Mouse (Mus musculus) lung, postnatal 36 days (tissue): ENCODE measurements at regions not wholly inside any gene's neighbourhood (a gene's known extent, or its start where the extent isn't known, plus 50 kb on each side); places are given as distances from the start of the nearest gene placed in this dataset.
A peak's percentile ranks its signal among the peaks of the same experiment; 100 is the strongest.

Experiments
- DNase-seq: peaks from one replicate; pipeline ENCODE4 v3.0.0; 2022; ENCODE audit warnings: mixed read lengths

GRCm38 (mm10) chr10:19187716-19188081 is 168.6 kb upstream of the Olig3 start:
- DNase-seq = no peak

DNA sequence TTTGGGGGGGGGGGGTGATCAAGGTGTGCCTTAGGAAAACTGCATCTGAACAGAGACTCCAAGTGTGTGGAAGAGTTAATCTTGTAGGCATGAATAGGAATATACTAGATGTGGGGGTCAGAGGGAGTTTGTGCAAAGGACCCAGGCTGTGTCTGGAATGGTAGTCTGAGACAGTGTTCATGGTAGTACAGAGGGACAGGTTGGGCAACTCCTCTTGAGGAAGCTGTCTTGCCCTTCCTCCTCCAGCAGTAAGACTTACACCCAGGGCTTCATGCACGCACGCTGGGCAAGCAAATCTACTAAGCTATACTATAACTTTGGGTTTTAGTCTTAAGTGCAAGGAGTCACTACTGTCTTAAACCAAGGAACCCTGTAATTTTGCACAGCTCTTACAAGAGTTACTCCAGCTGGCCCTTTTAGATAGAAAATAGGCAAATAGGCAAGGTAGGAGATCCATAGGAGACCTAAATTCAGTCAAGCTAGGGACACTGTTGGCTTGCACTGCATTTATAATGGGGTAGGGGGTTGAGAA is 169.2 kb upstream of the Olig3 start:
- no peak for DNase-seq

DNA sequence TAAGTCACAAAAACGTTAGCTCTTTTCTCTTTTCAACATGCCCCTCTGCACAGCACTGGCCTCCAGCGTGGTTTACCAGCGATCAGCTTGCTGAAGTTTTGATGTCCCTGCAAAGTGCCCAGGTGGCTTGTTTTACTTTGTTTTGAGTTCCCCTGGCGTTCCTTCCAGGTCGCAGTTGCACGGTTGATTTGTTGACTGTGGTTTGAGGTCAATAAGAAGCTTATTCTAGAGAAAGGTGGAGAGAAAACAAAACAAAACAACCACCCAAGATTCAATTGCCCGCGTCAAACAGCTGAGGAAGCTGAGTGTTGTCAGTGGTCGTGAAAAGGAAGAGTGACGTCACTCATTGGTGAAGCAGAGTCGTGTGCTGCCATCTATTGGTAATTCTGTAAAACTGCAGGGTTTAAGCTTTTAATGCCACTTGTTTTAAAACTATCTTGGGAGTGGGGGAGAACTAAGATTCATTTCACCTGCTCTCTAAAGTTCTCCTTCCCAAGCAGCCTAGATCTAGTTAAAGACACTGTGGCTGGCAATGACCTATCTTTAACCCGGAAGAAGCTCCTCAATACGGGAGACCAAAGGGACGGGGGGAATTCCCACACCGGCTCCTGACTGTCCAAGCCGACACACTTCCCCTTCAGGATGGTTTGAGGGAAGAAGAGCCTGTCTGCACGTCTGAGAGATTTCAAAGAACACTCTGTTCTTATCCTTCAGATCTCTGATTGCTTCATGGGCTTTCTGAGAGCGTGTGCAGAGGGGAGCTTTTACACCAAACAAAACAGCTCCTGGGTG is 170.3 kb upstream of the Olig3 start:
- peak; percentile 76 for DNase-seq

GRCm38 (mm10) chr10:19184886-19185285 is 169.4 kb upstream of the Tnfaip3 start:
- no peak for DNase-seq

DNA sequence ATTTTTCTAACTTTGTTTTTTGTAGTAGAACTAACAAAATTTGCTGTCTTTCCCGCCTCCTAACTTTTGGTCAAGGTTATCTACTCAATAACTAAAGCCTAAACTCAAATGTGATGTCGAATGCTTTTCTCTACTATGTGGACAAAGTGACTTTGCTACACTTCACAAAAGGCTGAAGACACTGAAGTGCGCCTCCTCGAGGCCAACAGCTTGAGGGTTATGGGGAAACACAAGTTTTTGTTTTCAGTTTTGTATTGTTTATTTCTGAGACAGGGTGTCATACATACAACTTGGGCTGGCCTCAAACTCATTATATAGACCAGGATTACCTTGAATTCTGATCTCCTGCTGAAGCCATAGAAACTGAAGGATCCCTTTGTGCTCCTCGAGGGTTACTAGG is 162.4 kb upstream of the Tnfaip3 start:
- DNase-seq = no peak

DNA sequence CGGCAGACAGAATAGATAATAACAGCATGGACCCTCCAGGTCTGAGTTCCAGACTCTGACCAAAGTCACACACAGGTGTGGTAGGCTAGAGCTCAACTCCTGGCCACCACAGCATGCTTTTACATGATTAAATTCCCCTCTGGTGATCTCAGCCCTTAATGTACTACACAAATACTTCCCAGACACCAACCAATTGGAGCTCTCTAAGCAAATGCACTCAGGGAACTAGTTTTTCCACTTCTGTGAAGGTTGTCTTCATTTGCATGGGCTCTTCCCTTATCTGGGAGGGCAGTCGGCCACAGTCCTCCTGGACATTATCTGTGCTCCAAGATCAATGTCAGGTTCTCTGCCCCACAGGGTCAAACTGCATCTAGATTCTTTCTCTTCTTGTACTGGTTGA is 162.0 kb upstream of the Tnfaip3 start:
- peak; percentile 64 for DNase-seq

GRCm38 (mm10) chr10:19176249-19176648 is 160.8 kb upstream of the Tnfaip3 start:
- DNase-seq = no peak

- no peak for DNase-seq
Observed at GRCm38 (mm10) chr10:19171834-19172233, 156.4 kb upstream of the Tnfaip3 start.

DNA sequence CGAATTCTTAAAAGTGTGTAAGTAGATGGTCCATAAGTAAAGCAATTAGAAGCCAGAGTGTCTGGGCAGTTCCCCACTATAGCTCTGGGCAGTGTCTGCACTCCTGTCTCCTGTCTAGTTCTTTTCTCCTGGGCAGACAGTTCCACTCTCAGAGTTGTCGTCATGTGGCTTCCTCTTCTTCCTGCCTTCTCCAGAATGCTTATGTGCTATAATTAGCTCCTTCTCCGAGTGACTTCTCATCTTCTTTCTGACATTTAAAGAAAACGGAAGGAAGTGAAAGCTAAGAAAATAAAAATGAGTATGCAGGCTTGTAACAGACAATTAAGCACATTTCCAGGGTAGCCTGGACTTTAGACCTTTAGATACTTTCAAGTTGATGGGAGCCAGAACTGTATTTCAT is 155.1 kb upstream of the Tnfaip3 start:
- DNase-seq = peak; percentile 52

GRCm38 (mm10) chr10:19169272-19169671 is 153.8 kb upstream of the Tnfaip3 start:
- no peak for DNase-seq

DNA sequence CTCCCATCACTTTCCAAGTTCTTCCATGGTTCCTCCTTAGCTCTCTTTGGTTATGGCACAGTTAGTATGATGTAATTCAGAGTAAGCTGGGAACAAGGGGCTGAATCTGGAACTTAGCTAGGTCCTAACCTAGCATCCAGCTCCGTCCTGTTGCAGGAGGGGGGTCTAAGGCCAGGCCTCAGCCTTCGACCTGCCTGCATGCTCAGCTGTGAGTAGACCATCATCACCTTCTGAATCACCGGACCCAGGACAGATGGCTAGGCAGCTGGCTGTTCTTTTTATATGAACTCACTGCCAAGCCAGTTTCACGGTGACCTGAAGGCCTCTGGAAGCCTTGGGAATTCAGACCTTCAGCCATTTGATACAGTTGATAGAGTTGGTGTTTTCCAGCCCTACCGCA is 152.9 kb upstream of the Tnfaip3 start:
- no peak for DNase-seq

DNA sequence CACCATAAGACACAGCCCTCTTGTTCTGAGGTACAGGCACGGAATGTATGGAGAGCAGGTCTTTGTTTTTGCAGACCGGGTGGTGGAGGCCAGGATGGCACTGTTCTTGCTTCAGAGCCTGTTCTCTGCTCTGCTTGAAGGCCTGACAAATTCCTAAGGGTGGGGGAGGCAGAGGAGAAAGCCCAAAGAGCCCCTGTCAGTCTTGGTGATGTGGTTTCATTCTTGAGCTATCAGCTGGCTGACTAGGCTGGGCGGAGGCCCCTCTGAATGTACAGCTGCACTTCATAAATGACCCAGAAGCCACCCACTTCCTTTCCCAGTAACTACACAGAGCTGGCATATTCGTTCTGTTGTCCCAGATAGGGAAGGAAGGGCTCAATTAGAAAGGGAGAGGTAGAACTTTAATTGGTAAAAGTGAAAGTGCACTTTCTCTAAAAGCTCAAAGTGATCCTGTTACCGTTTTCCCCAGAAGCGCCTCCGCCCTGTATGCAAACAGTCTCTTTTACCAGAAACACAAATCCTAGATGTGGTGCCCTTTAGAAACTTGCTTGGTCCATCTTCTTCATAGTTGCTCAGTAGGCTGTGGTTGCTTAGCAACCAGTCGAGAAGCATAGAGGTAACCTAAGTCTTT is 152.3 kb upstream of the Tnfaip3 start:
- peak; percentile 65 for DNase-seq

DNA sequence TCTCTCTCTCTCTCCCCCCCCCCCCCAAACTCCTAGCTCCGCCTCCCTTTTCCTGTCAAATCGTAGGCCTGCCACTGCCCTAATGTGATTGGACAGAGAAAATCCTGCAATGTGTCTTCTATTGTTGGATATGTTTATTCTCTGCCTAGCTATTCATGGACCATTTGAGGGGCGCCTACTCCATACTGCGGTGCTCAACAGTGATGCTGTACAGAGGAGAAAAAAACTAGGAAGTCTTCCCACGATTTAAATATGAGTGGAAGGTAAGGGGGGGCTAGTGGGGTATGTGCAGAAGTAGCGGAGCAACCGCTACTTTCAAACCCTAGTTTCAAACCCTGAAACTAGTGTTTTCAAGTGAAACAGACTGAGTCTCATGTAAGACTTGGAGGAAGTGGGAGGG is 151.6 kb upstream of the Tnfaip3 start:
- no peak for DNase-seq

DNA sequence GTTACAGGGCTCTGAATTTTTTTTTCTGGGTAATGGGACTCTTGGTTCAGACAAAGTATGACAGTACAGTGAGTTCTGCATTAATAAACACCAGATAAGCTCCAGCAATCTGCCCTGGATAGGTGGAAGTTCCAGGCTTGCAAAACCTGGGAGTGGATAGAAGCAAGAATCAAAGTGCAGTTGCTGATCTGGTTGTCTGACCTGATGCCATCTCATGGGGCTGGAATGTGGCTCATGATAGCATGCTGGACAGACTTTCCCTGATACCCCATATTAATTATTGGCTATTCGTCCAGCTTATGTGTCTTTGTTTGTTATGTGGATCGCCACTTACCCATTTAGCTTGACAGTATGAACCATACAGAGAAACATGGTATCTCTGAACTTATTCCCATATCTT is 146.6 kb upstream of the Tnfaip3 start:
- DNase-seq = no peak

DNA sequence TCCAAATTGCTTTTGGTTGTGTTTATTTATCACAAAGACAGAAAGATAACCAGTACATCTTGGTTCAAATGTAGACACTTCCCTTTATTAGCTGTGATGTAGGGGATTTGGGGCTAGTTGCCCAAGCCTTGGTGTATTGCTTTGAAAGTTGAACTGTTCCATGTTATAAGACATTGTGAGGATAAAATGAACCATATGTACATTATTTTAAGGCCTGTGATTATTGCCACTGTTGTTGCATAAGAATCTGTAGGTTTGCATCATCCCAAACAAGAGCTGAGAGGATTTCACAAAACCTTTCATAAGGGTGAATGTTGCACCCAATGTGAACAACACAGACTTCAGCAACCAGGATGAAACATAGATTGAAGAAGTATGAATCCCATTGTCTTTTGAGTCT is 145.7 kb upstream of the Tnfaip3 start:
- peak; percentile 32 for DNase-seq

- no peak for DNase-seq
Observed at GRCm38 (mm10) chr10:19154041-19154440, 138.6 kb upstream of the Tnfaip3 start.

GRCm38 (mm10) chr10:19152773-19153172 is 137.3 kb upstream of the Tnfaip3 start:
- DNase-seq = no peak

GRCm38 (mm10) chr10:19150766-19151165 is 135.3 kb upstream of the Tnfaip3 start:
- DNase-seq = no peak

DNA sequence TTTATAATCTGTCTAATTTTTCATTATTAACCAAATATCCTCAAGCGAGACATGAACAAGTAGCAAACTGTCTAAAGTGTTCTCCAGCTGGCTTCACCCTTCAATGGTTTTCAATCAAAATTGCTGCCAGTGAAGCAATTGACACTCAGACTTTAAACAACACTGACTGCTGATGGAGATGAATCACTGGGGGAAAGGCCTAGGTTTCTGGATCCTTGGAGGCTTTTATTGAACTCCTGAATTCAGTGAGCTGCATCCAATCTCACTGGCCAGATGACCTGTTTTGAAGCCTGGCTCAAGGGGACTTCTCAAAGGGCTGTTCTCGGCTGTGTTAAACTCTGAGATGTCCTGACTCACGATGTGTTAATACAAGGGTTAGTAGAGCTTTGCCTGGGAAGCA is 134.5 kb upstream of the Tnfaip3 start:
- DNase-seq = no peak

GRCm38 (mm10) chr10:19149196-19149869 is 133.9 kb upstream of the Tnfaip3 start:
- no peak for DNase-seq

- no peak for DNase-seq
Observed at GRCm38 (mm10) chr10:19141481-19141880, 126.0 kb upstream of the Tnfaip3 start.

DNA sequence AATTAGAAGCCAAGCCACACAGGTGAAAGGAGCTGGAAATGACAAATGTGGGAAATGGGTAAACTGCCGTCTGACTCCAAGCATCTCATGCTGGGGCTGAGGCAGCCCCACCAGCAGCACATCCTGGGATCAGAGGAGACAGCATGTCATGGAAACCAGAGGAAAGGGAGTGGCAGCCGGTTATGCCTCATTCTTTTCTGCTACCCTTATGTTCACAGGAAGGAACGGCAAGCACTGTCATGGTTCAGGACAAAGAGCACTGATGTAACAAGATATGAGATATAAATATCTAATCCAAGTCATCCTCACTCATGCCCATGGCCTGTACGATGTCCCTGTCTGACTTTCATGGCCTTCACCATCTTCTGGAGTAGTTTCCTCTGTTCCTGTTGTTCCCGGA is 125.2 kb upstream of the Tnfaip3 start:
- DNase-seq = peak; percentile 68

- no peak for DNase-seq
Observed at GRCm38 (mm10) chr10:19139234-19139633, 123.8 kb upstream of the Tnfaip3 start.

- DNase-seq = no peak
Observed at GRCm38 (mm10) chr10:19138258-19138657, 122.8 kb upstream of the Tnfaip3 start.
